Comparison of ENCODE assay signal across 26 mouse cellular contexts in the genomic region with DNA sequence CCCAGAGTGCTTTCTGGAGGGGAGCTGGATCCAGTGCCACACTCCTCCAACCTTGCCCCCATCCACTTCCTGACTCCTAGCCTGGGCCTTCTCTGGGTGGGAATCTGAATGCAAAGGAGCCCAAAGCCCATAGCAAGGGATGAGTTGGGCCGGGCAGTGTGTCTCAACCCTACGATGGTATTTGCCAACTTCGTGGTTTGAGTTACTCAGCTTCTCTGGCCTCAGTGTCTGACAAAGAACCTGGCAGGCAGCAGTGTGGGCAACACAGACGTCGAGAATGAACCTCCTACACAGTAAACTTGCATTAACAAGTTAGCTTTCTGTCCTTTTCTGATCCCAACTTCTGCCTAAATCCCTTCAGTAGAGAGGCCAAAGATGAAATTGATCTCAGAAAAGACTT. TPM values are rescaled to one million over a fixed set of nuclear protein-coding genes. Genes with fewer than 3 reads are reported as not detected.
DNase-seq lines count a peak whose midpoint lies in the region; ATAC-seq and TF ChIP-seq lines count a peak whose summit lies in the region.
"Had no signal": no experiment of that assay in that cellular context is flagged by ENCODE, and none has a peak within 500 bp of the region (broad histone marks: within the 10 kb centered on the region; RNA-seq: fewer than 3 reads in every experiment).

No protein-coding gene starts in this region.

- H3K9me3 ChIP-seq in liver, embryonic 15.5 days (replicated peaks): no peaks in the 10 kb centered on the region
- H3K9me3 ChIP-seq in liver, embryonic 11.5 days (ENCODE audit: control insufficient read depth, low read length): no peaks in the 10 kb centered on the region
- H3K9me3 ChIP-seq: embryonic facial prominence, embryonic 12.5 days; heart, embryonic 12.5 days; hindbrain, embryonic 15.5 days; intestine, embryonic 15.5 days; kidney, embryonic 15.5 days had no signal

- H3K4me2 ChIP-seq in liver, embryonic 15.5 days: no peak overlapping the region
- H3K4me2 ChIP-seq in liver, embryonic 11.5 days: no peak overlapping the region
- H3K4me2 ChIP-seq: embryonic facial prominence, embryonic 12.5 days; heart, embryonic 12.5 days; hindbrain, embryonic 15.5 days; intestine, embryonic 15.5 days; kidney, embryonic 15.5 days had no signal

- ATAC-seq in liver, embryonic 15.5 days (ENCODE audit: insufficient read depth): no peak
- no peak for ATAC-seq in liver, embryonic 11.5 days (replicated peaks; ENCODE audit: low FRiP score)
- ATAC-seq in monocyte, adult 5-6 weeks (replicated peaks; ENCODE audit: insufficient number of reproducible peaks, low FRiP score, low TSS enrichment, poor library complexity, severe bottlenecking): peak; percentile 24; the same call in 1 of the 2 replicates
- ATAC-seq: forebrain, embryonic 16.5 days; intestine, embryonic 15.5 days had no signal

- H3K4me3 ChIP-seq in liver, embryonic 15.5 days (replicated peaks): no peak overlapping the region
- no peak overlapping the region for H3K4me3 ChIP-seq in liver, embryonic 11.5 days (ENCODE audit: low read depth, low read length)
- no peak overlapping the region for H3K4me3 ChIP-seq in thymus, adult 2 months (ENCODE audit: control insufficient read depth, insufficient read depth, low read length)
- H3K4me3 ChIP-seq: embryonic facial prominence, embryonic 12.5 days; gastrocnemius, adult 2 months; heart, embryonic 12.5 days; hindbrain, embryonic 15.5 days; intestine, embryonic 15.5 days; kidney, embryonic 15.5 days; left cerebral cortex, adult 2 months had no signal

- H3K36me3 ChIP-seq in liver, embryonic 15.5 days (replicated peaks): no peaks in the 10 kb centered on the region
- H3K36me3 ChIP-seq in liver, embryonic 11.5 days (ENCODE audit: control insufficient read depth, insufficient read depth, low read length): no peaks in the 10 kb centered on the region
- H3K36me3 ChIP-seq in thymus, adult 2 months (ENCODE audit: control insufficient read depth, insufficient read depth, low read length): no peaks in the 10 kb centered on the region
- H3K36me3 ChIP-seq: embryonic facial prominence, embryonic 12.5 days; heart, embryonic 12.5 days; hindbrain, embryonic 15.5 days; intestine, embryonic 15.5 days; kidney, embryonic 15.5 days had no signal

- no peak for TF ChIP-seq CTCF in thymus, adult 2 months (IDR thresholded peaks at IDR 0.05; ENCODE audit: borderline replicate concordance, control insufficient read depth, extremely low read depth, insufficient read depth, low read length, poor library complexity)

- no peak for DNase-seq in liver, embryonic 11.5 days (ENCODE audit: low spot score)
- peak; percentile 75 for DNase-seq in 416B (ENCODE audit: low read depth)
- peak; percentile 39 for DNase-seq in brain, adult 2 months (ENCODE audit: low read depth, low spot score)
- DNase-seq in gastrocnemius, postnatal 4 days (ENCODE audit: low spot score in 2 of 2): no peak
- DNase-seq in thymus, adult 2 months: no peak
- DNase-seq: cerebellum, adult 9-11 months; gastrocnemius, adult 2 months; heart, postnatal 14 days; kidney, postnatal 4 days; layer of hippocampus, adult 9-11 months; left cerebral cortex, postnatal 4 days; lung, postnatal 10 days had no signal

- H3K27ac ChIP-seq in liver, embryonic 15.5 days (replicated peaks): peak overlapping the region; percentile 24; the same call in 1 of the 2 replicates
- H3K27ac ChIP-seq in liver, embryonic 11.5 days (ENCODE audit: low read depth, low read length): no peak overlapping the region
- H3K27ac ChIP-seq in thymus, adult 2 months (ENCODE audit: control insufficient read depth, insufficient read depth, low read length): no peak overlapping the region
- H3K27ac ChIP-seq: embryonic facial prominence, embryonic 12.5 days; gastrocnemius, adult 2 months; hindbrain, embryonic 15.5 days; intestine, embryonic 15.5 days; kidney, embryonic 15.5 days; left cerebral cortex, adult 2 months had no signal

- WGBS in liver, embryonic 15.5 days (ENCODE audit: insufficient replicate concordance): 59% methylated on average over 5 of the region's 5 CpGs
- WGBS in liver, embryonic 11.5 days: 85% methylated on average over 5 of the region's 5 CpGs
- WGBS in thymus, adult 2 months: 65% methylated on average over 5 of the region's 5 CpGs

- peaks cover 44% of the 10 kb centered on the region for H3K4me1 ChIP-seq in liver, embryonic 15.5 days (replicated peaks)
- peaks cover 4% of the 10 kb centered on the region for H3K4me1 ChIP-seq in liver, embryonic 11.5 days (replicated peaks; ENCODE audit: control insufficient read depth, insufficient read depth, low read length)
- H3K4me1 ChIP-seq in thymus, adult 2 months (replicated peaks; ENCODE audit: control insufficient read depth, insufficient read depth, low read length): peaks cover 22% of the 10 kb centered on the region

- no peak for TF ChIP-seq POLR2A in thymus, adult 2 months (IDR thresholded peaks at IDR 0.05; ENCODE audit: control insufficient read depth, extremely low read depth, insufficient read depth, low read length, poor library complexity)

- H3K27me3 ChIP-seq in liver, embryonic 15.5 days: no peaks in the 10 kb centered on the region
- peaks cover 3% of the 10 kb centered on the region; the same call in 1 of the 2 replicates for H3K27me3 ChIP-seq in liver, embryonic 11.5 days (replicated peaks; ENCODE audit: control insufficient read depth, insufficient read depth, low read length)
- no peaks in the 10 kb centered on the region for H3K27me3 ChIP-seq in thymus, adult 2 months (ENCODE audit: control insufficient read depth, insufficient read depth, low read length)
- H3K27me3 ChIP-seq: embryonic facial prominence, embryonic 12.5 days; hindbrain, embryonic 15.5 days; intestine, embryonic 15.5 days; kidney, embryonic 15.5 days had no signal

- no peak overlapping the region for H3K9ac ChIP-seq in liver, embryonic 15.5 days
- no peak overlapping the region for H3K9ac ChIP-seq in liver, embryonic 11.5 days (ENCODE audit: low read depth, low read length)
- H3K9ac ChIP-seq: embryonic facial prominence, embryonic 12.5 days; heart, embryonic 12.5 days; hindbrain, embryonic 15.5 days; intestine, embryonic 15.5 days; kidney, embryonic 15.5 days had no signal

RNA-seq across cellular contexts. Expression of gene Ucp2, which starts 8.6 kb away (rescaled TPM):
- polyA plus RNA-seq in liver, embryonic 15.5 days (2015; fragmentation: Nextera tagmentation; extraction: Ambion mirVana): 734 and 787 TPM in 2 replicates
- 487 and 491 TPM in 2 replicates for polyA plus RNA-seq in liver, embryonic 11.5 days (2014; fragmentation: Nextera tagmentation; extraction: Ambion mirVana)
- total RNA-seq in monocyte, adult 5-6 weeks (2017): 334 to 441 TPM (median 351 TPM) in 3 replicates
- total RNA-seq in gastrocnemius, postnatal 4 days (2021): 100 to 1,000 TPM; 191 to 225 TPM
- polyA plus RNA-seq in thymus, adult 2 months (2012; rRNA removed): 1,120 and 1,396 TPM in 2 replicates

RNA-seq across cellular contexts. Expression of gene Ucp3, which starts 11.7 kb away (rescaled TPM):
- polyA plus RNA-seq in liver, embryonic 15.5 days (2015; fragmentation: Nextera tagmentation; extraction: Ambion mirVana): 0.06 TPM in 1 of 2 replicates, not detected in the other
- not detected in 2 replicates for polyA plus RNA-seq in liver, embryonic 11.5 days (2014; fragmentation: Nextera tagmentation; extraction: Ambion mirVana)
- 0.29 TPM in 1 of 3 replicates, not detected in the others for total RNA-seq in monocyte, adult 5-6 weeks (2017)
- 10 to 100 TPM; 46.7 to 47.5 TPM for total RNA-seq in gastrocnemius, postnatal 4 days (2021)
- polyA plus RNA-seq in thymus, adult 2 months (2012; rRNA removed): 6.0 and 7.0 TPM in 2 replicates
- total RNA-seq: ES-E14; liver, adult 2 months; megakaryocyte-erythroid progenitor cell, adult 5-6 weeks; midbrain, postnatal 0 days had no signal
- polyA plus RNA-seq: embryonic facial prominence, embryonic 12.5 days; forebrain, embryonic 16.5 days; hindbrain, embryonic 15.5 days; intestine, embryonic 15.5 days; liver, adult 2 months; neural tube, embryonic 11.5 days had no signal

RNA-seq across cellular contexts. Expression of gene Dnajb13, which starts 30.3 kb away (rescaled TPM):
- polyA plus RNA-seq in liver, embryonic 15.5 days (2015; fragmentation: Nextera tagmentation; extraction: Ambion mirVana): 2.9 and 3.8 TPM in 2 replicates
- 1.2 and 1.6 TPM in 2 replicates for polyA plus RNA-seq in liver, embryonic 11.5 days (2014; fragmentation: Nextera tagmentation; extraction: Ambion mirVana)
- total RNA-seq in monocyte, adult 5-6 weeks (2017): 1.7 to 3.6 TPM in 2 of 3 replicates, not detected in the other
- under 1 TPM; 0.18 to 0.20 TPM for total RNA-seq in gastrocnemius, postnatal 4 days (2021)
- 2.2 and 3.0 TPM in 2 replicates for polyA plus RNA-seq in thymus, adult 2 months (2012; rRNA removed)
- total RNA-seq: gastrocnemius, adult 2 months; heart, postnatal 14 days had no signal

RNA-seq across cellular contexts. Expression of gene Coa4, which starts 52.4 kb away (rescaled TPM):
- 11.5 and 12.3 TPM in 2 replicates for polyA plus RNA-seq in liver, embryonic 15.5 days (2015; fragmentation: Nextera tagmentation; extraction: Ambion mirVana)
- polyA plus RNA-seq in liver, embryonic 11.5 days (2014; fragmentation: Nextera tagmentation; extraction: Ambion mirVana): 26.3 and 27.5 TPM in 2 replicates
- 6.1 to 12.5 TPM (median 7.5 TPM) in 3 replicates for total RNA-seq in monocyte, adult 5-6 weeks (2017)
- total RNA-seq in gastrocnemius, postnatal 4 days (2021): 10 to 100 TPM; 10.7 to 13.1 TPM
- 9.1 and 10.1 TPM in 2 replicates for polyA plus RNA-seq in thymus, adult 2 months (2012; rRNA removed)

Comparison
In these comparisons a context has a peak if more than half of its experiments do, and no peak if none do; other contexts are left out.
1. DNase-seq: peak in 416B (single experiment) and brain, adult 2 months (single experiment); none in liver, embryonic 11.5 days (single experiment), gastrocnemius, postnatal 4 days (0 of 2) and thymus, adult 2 months (single experiment).